Mouse (Mus musculus) C2C12 (cell line): Measurements from ENCODE around the gene Eif3g.
A peak's percentile ranks its signal among the peaks of the same experiment; 100 is the strongest.

Experiments used
- CEBPB ChIP-seq: IDR thresholded peaks from one replicate; pipeline ENCODE4 v1.6.1; 2011; ENCODE audit warnings: low read depth, mild to moderate bottlenecking, control low read depth, moderate library complexity
- CTCF ChIP-seq: IDR thresholded peaks from one replicate; pipeline ENCODE4 v1.5.1; 2011; ENCODE audit not compliant: control insufficient read depth, insufficient read depth, insufficient read length
- FOSL1 ChIP-seq: IDR thresholded peaks from one replicate; pipeline ENCODE4 v1.8.0; 2011; ENCODE audit warnings: mild to moderate bottlenecking, low read length; ENCODE audit not compliant: poor library complexity, insufficient read depth, severe bottlenecking
- MAX ChIP-seq: IDR thresholded peaks from one replicate; pipeline ENCODE4 v1.6.1; 2011; ENCODE audit warnings: mild to moderate bottlenecking, control low read depth
- MYOD1 ChIP-seq: IDR thresholded peaks from one replicate; pipeline ENCODE4 v1.6.1; 2011; ENCODE audit warnings: low read depth; ENCODE audit not compliant: control insufficient read depth, insufficient read length
- USF1 ChIP-seq: IDR thresholded peaks from one replicate; pipeline ENCODE4 v1.6.1; 2011; ENCODE audit warnings: low read depth, mild to moderate bottlenecking, control low read depth, moderate library complexity

DNA sequence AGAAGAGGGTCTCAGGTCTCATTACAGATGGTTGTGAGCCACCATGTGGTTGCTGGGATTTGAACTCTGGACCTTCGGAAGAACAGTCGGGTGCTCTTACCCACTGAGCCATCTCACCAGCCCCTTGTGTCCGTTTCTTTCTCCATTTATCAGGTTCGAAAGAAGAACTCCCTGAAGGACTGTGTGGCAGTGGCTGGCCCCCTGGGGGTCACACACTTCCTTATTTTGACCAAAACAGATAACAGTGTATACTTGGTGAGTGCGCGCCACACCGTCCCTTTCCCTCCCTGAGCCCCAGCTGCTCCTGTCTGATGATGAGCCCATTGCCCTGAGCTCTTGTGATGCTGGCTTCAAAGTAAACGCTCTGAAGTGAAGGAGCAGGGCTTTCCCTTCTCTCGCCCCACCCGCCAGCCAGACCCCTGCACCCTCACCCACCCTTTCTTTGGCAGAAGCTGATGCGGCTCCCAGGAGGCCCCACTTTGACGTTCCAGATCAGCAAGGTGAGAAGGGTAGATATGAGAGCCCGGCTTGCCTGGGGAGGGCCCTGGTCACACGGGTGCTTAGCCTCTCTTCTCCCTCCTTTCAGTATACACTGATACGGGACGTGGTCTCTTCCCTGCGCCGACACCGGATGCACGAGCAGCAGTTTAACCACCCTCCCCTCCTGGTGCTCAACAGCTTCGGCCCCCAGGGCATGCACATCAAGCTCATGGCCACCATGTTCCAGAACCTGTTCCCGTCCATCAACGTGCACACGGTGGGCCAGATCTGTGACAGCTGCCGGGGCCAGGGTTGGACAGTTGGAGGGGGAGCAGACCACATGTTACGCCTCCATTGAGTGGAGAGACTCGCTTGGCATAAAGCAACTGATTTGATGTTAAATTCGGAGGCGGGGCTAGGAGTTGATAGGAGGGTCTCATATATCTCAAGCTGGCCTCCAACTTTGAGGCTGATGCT is 9.0 kb downstream of the Eif3g start:
- no peak for TF ChIP-seq CTCF
- TF ChIP-seq MYOD1, result peak; percentile 70
- TF ChIP-seq MAX, result no peak
- no peak for TF ChIP-seq USF1
- no peak for TF ChIP-seq FOSL1
- TF ChIP-seq CEBPB, result no peak
